Mouse (Mus musculus): Measurements from ENCODE around the gene Gm9821. TPM values are rescaled to one million over a fixed set of nuclear protein-coding genes. Genes with fewer than 3 reads are reported as not detected.

The Gm9821 gene
- total and polyA plus RNA-seq, 3 experiments: 1.2 to 22.7 TPM; not detected in 1

- H3K27ac ChIP-seq (ENCODE audit: control insufficient read depth, low read depth, low read length): no peak overlapping the region
- H3K9me3 ChIP-seq (replicated peaks; ENCODE audit: insufficient read depth, low read length): no peaks in the 10 kb centered on the region
- peaks cover 34% of the 10 kb centered on the region for H3K79me2 ChIP-seq (ENCODE audit: control insufficient read depth, insufficient read depth, low read length, poor library complexity)
- H3K4me1 ChIP-seq (ENCODE audit: control insufficient read depth in 1 of 2, insufficient read depth in 2 of 2, low read length in 2 of 2): peaks cover 3 to 21% of the 10 kb centered on the region in 2 experiments
- H3K4me3 ChIP-seq (ENCODE audit: control insufficient read depth in 1 of 2, insufficient read depth in 1 of 2, low read depth in 2 of 2, low read length in 2 of 2): no peak overlapping the region
- no peak for TF ChIP-seq TCF12 (IDR thresholded peaks at IDR 0.05; ENCODE audit: low read depth, low read length)
- no peak for TF ChIP-seq ZNF384 (IDR thresholded peaks at IDR 0.05; ENCODE audit: low read depth, low read length)
- no peak for TF ChIP-seq ETS1 (IDR thresholded peaks at IDR 0.05; ENCODE audit: low read depth, low read length)
- no peak for TF ChIP-seq MEF2A (IDR thresholded peaks at IDR 0.05; ENCODE audit: extremely low read depth, insufficient replicate concordance, low read depth, low read length, poor library complexity, severe bottlenecking)
- TF ChIP-seq GATA1 (IDR thresholded peaks at IDR 0.05; ENCODE audit: low read depth, low read length): no peak
- no peak for TF ChIP-seq SMC3 (IDR thresholded peaks at IDR 0.05; ENCODE audit: low read depth, low read length)
- TF ChIP-seq USF2 (IDR thresholded peaks at IDR 0.05; ENCODE audit: borderline replicate concordance in 1 of 2, insufficient read depth in 1 of 2, low read depth in 1 of 2, low read length in 2 of 2): no peak
- TF ChIP-seq CTCF (IDR thresholded peaks at IDR 0.05 in 2 of 3, conservative IDR thresholded peaks at IDR 0.05 in 1 of 3; ENCODE audit: control insufficient read depth in 1 of 3, insufficient read depth in 1 of 3, low read depth in 2 of 3, low read length in 3 of 3, poor library complexity in 1 of 3, severe bottlenecking in 1 of 3): no peak
- no peak for DNase-seq (ENCODE audit: low read depth, low spot score)
- no peaks in the 10 kb centered on the region for H3K27me3 ChIP-seq (ENCODE audit: control insufficient read depth in 1 of 2, insufficient read depth in 2 of 2, low read length in 2 of 2)
- H3K36me3 ChIP-seq (ENCODE audit: control insufficient read depth in 1 of 2, insufficient read depth in 2 of 2, low read length in 2 of 2): peaks cover 0 to 5% of the 10 kb centered on the region in 2 experiments; a peak in 2 of 4 replicates
- H3K9ac ChIP-seq (ENCODE audit: control insufficient read depth, low read depth, low read length, poor library complexity, severe bottlenecking): no peak overlapping the region
These were observed 20.8 kb upstream of the Gm9821 start for GRCm38 (mm10) chr2:91924726-91925125.

- Histone ChIP-seq H3K27ac (ENCODE audit: control insufficient read depth, low read depth, low read length) (no peak overlapping the region), H3K9me3 (replicated peaks; ENCODE audit: insufficient read depth, low read length) (no peaks in the 10 kb centered on the region), H3K36me3 (ENCODE audit: control insufficient read depth in 1 of 2, insufficient read depth in 2 of 2, low read length in 2 of 2) (peaks cover 0 to 5% of the 10 kb centered on the region in 2 experiments; a peak in 2 of 4 replicates), H3K4me3 (ENCODE audit: control insufficient read depth in 1 of 2, insufficient read depth in 1 of 2, low read depth in 2 of 2, low read length in 2 of 2) (no peak overlapping the region), H3K79me2 (ENCODE audit: control insufficient read depth, insufficient read depth, low read length, poor library complexity) (peaks cover 34% of the 10 kb centered on the region), H3K27me3 (ENCODE audit: control insufficient read depth in 1 of 2, insufficient read depth in 2 of 2, low read length in 2 of 2) (no peaks in the 10 kb centered on the region), H3K9ac (ENCODE audit: control insufficient read depth, low read depth, low read length, poor library complexity, severe bottlenecking) (no peak overlapping the region), H3K4me1 (ENCODE audit: control insufficient read depth in 1 of 2, insufficient read depth in 2 of 2, low read length in 2 of 2) (peaks cover 3 to 21% of the 10 kb centered on the region in 2 experiments)
- TF ChIP-seq USF2 (IDR thresholded peaks at IDR 0.05; ENCODE audit: borderline replicate concordance in 1 of 2, insufficient read depth in 1 of 2, low read depth in 1 of 2, low read length in 2 of 2) (no peak), MAZ (IDR thresholded peaks at IDR 0.05; ENCODE audit: low read depth, low read length) (no peak), E2F4 (IDR thresholded peaks at IDR 0.05; ENCODE audit: borderline replicate concordance, low read depth, low read length) (no peak), GABPA (IDR thresholded peaks at IDR 0.05; ENCODE audit: low read depth, low read length) (no peak), RCOR1 (IDR thresholded peaks at IDR 0.05; ENCODE audit: low read depth, low read length) (no peak), NELFE (IDR thresholded peaks at IDR 0.05; ENCODE audit: low read depth, low read length) (no peak), POLR2AphosphoS2 (IDR thresholded peaks at IDR 0.05; ENCODE audit: low read length) (no peak), SMC3 (IDR thresholded peaks at IDR 0.05; ENCODE audit: low read depth, low read length) (no peak), GATA1 (IDR thresholded peaks at IDR 0.05; ENCODE audit: low read depth, low read length) (no peak), MAFK (IDR thresholded peaks at IDR 0.05; ENCODE audit: borderline replicate concordance, low read depth, low read length) (no peak), HCFC1 (IDR thresholded peaks at IDR 0.05; ENCODE audit: low read depth, low read length) (no peak), EP300 (IDR thresholded peaks at IDR 0.05; ENCODE audit: low read depth in 1 of 2, low read length in 2 of 2) (no peak), NRF1 (IDR thresholded peaks at IDR 0.05; ENCODE audit: insufficient read depth, low read depth, low read length, poor library complexity, severe bottlenecking) (no peak)
- no peak for DNase-seq (ENCODE audit: low read depth, low spot score)
These were observed 20.1 kb upstream of the Gm9821 start for GRCm38 (mm10) chr2:91925442-91925841.

All from MEL (cell line).